Mouse (Mus musculus) lung, adult 2 months (tissue): ENCODE data around the gene Nagk. TPM values are rescaled to one million over a fixed set of nuclear protein-coding genes. Genes with fewer than 3 reads are reported as not detected.

Experiments used
- DNase-seq: peaks from one replicate; pipeline ENCODE4 v3.0.0; 2022
- H3K4me1 ChIP-seq: fragments of 200-500 bp; 2 replicates; pipeline ENCODE4 v1.6.1; 2011; ENCODE audit warnings: low read length; ENCODE audit not compliant: control insufficient read depth, insufficient read depth
- H3K4me3 ChIP-seq: fragments of 200-500 bp; replicated peaks from 2 replicates; pipeline ENCODE3; 2011; ENCODE audit warnings: low read depth, mild to moderate bottlenecking, control low read depth, low read length; ENCODE audit errors: extremely low read depth
- CTCF ChIP-seq: fragments of 200-500 bp; IDR thresholded peaks from 2 replicates; pipeline ENCODE4 v1.5.1; 2011; ENCODE audit warnings: mild to moderate bottlenecking, low read length, control low read depth; ENCODE audit not compliant: insufficient read depth
- POLR2A ChIP-seq: fragments of 200-500 bp; IDR thresholded peaks from 2 replicates; pipeline ENCODE4 v1.6.1; 2011; ENCODE audit warnings: low read depth, mild to moderate bottlenecking, control low read depth, low read length, borderline replicate concordance; ENCODE audit errors: extremely low read depth
- WGBS: fragments of 180-500 bp; shearing (Covaris S2); methylation state at CpG from one replicate; pipeline ENCODE4 v1.1.7; 2018; 5-methylcytosine and 5-hydroxymethylcytosine counted together
- polyA plus RNA-seq: library from polyadenylated mRNA; depleted of rRNA; stranded (reverse); fragments of >200 nt; gene quantifications from 2 replicates; pipeline ENCODE4 v1.2.3, GENCODE M21; 2012; rRNA removed

Gene Nagk
- 20.5 and 27.6 TPM in 2 replicates for polyA plus RNA-seq

DNA sequence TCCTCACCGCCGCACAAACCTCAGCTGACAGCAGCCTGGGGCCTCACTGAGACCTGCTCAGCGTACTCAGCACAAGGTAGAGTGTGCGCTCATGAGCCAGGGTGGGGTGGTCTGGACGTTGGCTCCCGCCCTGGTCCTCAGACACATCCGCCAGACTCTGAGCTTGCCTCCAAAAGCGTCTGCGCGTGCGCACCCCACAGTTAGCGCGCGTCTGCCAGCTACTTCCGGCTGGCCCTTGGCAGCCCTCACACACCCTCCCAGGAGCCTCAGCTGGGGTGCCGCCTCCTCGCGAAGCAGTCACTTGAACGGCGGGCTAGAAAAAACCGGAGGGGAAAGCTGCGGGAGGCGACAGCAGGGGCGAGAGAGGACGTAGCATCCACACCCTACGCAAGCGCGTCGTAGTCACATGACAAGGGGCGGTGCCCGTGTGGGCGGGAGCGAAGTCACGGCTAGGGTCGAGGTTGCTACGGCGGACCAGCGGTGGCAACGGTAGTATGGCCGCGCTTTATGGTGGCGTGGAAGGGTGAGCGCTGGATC is at the start of gene Nagk:
Nagk (plus strand) TSS at position 223 of the 537 bp plus-strand sequence.
- TF ChIP-seq CTCF = no peak
- peak; percentile 88 for TF ChIP-seq POLR2A
- WGBS = under 1% methylated on average over 43 of the region's 43 CpGs
- DNase-seq = peak; percentile 92

DNA sequence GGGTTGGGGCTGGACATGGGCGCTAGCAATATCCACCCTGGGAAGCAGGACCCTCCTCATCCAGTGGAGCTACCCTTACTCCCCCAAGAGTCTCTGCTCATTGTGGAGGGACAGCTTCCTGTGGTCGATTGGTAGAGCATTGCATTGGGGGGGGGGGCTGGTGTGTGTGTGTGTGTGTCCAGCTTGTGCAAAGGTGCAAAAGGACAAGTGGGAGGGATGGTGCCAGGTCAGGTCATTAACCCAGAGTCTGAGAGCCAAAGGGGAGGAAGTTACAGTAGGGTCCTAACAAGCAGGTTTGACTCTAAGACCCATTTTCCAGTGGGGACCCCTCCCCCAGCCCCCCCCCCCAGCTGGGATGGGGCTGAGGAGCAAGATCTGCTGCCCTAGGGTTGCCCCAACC is 49.3 kb upstream of the Nagk start:
- WGBS = 41% methylated on average over 2 of the region's 2 CpGs
- no peak overlapping the region for H3K4me3 ChIP-seq

More for the DNA sequence above, at the start of gene Nagk:
- H3K4me3 ChIP-seq = peak within 1 kb of the TSS; percentile 91
- H3K4me1 ChIP-seq = no peaks in the 10 kb centered on the region; the same call in 1 of the 2 replicates

GRCm38 (mm10) chr6:83749286-83749685 is 45.5 kb upstream of the Nagk start:
- 77% methylated on average over 3 of the region's 3 CpGs for WGBS
- Histone ChIP-seq H3K4me3 (no peak overlapping the region), H3K4me1 (no peaks in the 10 kb centered on the region)
- no peak for DNase-seq
- TF ChIP-seq POLR2A (no peak), CTCF (no peak)

More for the DNA sequence above, 49.3 kb upstream of the Nagk start:
- no peaks in the 10 kb centered on the region for H3K4me1 ChIP-seq
- TF ChIP-seq CTCF = no peak
- no peak for TF ChIP-seq POLR2A
- no peak for DNase-seq

DNA sequence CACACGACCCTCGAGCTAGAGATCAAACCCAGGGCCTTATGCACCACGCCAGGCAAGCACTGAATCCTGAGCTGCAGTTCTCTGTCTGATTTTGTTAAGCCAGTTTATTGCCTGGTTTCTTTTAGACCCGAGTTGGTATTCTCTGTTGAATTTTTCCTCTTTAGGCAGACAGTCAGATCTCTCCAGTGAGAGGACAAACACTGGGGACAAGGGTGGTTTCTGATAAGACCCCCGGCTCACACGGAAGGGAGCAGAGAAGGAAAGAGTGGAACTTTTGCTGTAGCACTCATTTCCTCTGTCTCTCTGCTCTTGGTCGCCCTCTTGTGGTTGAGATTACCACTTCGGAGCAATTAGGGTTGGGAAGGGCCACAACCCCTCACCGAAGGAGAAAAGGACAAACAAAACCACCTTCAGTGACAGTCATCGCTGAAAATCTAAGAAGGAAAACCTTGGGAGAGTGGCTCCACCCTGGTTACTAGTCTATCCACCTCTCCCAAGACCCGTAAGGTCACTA is 44.6 kb upstream of the Nagk start:
- no peak overlapping the region for H3K4me3 ChIP-seq
- DNase-seq = peak; percentile 51
- WGBS = 9% methylated on average over 11 of the region's 11 CpGs
- TF ChIP-seq CTCF (peak; percentile 61), POLR2A (no peak)
- no peaks in the 10 kb centered on the region for H3K4me1 ChIP-seq

- no peak for TF ChIP-seq POLR2A
- no peak for TF ChIP-seq CTCF
- Histone ChIP-seq H3K4me3 (no peak overlapping the region), H3K4me1 (no peaks in the 10 kb centered on the region)
- DNase-seq = no peak
- WGBS = 76% methylated on average over 9 of the region's 9 CpGs
Observed at GRCm38 (mm10) chr6:83756051-83756450, 38.7 kb upstream of the Nagk start.

DNA sequence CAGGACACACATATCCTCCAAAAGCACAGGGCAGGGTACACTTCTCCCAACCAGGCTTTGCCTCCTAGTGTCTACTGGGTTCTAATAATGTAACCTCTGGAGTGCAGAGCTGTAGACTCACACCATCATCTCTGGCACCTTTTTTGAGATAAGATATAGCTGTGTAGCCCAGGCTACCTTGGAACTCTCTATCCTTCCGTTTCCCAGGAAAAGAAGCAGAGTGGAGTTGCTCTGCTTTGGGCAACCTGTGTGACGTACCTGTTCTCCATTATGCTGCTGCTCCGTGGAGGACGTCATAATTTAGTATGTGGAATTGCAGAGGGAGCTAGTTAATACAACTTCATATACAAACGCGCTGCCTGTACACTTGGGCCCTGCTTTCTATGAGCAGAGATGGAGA is 32.4 kb upstream of the Nagk start, which contains the start of gene Ankrd53:
Ankrd53 (plus strand) TSS at position 301 of the 400 bp plus-strand sequence.
- peak within 1 kb of the TSS; percentile 4 for H3K4me3 ChIP-seq
- no peak for DNase-seq
- TF ChIP-seq CTCF = no peak
- WGBS = 34% methylated on average over 6 of the region's 6 CpGs
- H3K4me1 ChIP-seq = peaks cover 6% of the 10 kb centered on the region; the same call in 1 of the 2 replicates

DNA sequence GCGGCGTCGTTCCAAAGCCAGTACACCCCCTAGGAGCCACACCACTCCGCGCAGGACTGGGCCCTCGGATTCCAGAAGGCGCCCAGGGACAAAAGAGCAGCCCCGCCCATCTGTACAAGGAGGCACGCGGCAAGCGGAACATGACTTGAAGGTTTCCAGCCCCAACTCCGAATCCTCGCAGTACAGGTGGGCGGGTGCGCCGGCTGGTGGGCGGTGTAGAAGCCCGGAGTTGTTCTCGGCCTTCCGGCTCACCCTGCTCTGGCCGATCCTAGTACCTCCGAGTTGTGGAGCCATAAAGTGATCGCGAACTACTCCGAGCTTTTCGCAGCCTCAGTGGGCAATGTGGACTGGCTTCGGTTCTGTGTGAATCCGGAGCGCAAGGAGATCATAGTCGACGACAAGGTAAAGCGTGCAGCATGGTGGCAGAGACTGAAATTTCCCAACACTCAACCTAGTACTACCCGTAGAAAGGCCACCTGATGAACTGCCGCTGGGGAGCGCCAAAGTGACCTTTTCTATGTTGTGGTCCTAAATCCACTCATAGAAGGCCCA is 31.8 kb upstream of the Nagk start:
- 4% methylated on average over 35 of the region's 35 CpGs for WGBS
- H3K4me3 ChIP-seq = peak overlapping the region; percentile 4
- peaks cover 6% of the 10 kb centered on the region; the same call in 1 of the 2 replicates for H3K4me1 ChIP-seq
- DNase-seq = peak; percentile 34
- TF ChIP-seq POLR2A (no peak), CTCF (no peak)

- no peak for TF ChIP-seq POLR2A
- TF ChIP-seq CTCF = no peak
- 91% methylated on average over 3 of the region's 3 CpGs for WGBS
- H3K4me1 ChIP-seq = peaks cover 10% of the 10 kb centered on the region
- no peak for DNase-seq
- H3K4me3 ChIP-seq = no peak overlapping the region
Observed at GRCm38 (mm10) chr6:83766982-83767381, 27.8 kb upstream of the Nagk start.

DNA sequence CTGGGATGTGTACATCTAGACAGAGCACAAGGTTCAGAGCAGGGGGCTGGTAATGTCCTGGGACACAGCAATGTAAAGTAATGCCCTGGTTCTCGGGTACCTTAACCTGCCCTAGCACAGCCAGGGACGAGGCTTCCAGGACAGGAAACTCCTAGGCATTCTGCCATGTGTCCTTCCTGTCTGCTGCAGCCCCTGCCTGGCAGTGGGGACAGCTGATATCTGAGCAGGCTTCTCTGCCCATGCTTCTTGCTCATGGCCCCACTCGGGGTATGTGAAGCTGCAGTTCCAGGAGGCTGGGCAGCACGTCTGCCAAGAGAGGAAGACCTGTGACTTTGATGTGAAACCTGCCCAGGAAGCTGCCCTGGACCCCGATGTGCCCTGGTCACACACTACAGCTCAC is 26.3 kb upstream of the Nagk start:
- no peak for TF ChIP-seq CTCF
- TF ChIP-seq POLR2A = no peak
- no peak for DNase-seq
- 30% methylated on average over 5 of the region's 5 CpGs for WGBS

GRCm38 (mm10) chr6:83774126-83774525 is 20.7 kb upstream of the Nagk start:
- H3K4me1 ChIP-seq = peaks cover 7% of the 10 kb centered on the region
- no peak overlapping the region for H3K4me3 ChIP-seq
- TF ChIP-seq CTCF = no peak
- TF ChIP-seq POLR2A = no peak
- no peak for DNase-seq
- WGBS = 49% methylated on average over 9 of the region's 9 CpGs

More for the DNA sequence above, 26.3 kb upstream of the Nagk start:
- Histone ChIP-seq H3K4me3 (no peak overlapping the region), H3K4me1 (peaks cover 4% of the 10 kb centered on the region; the same call in 1 of the 2 replicates)
